Mouse (Mus musculus): ENCODE results near the gene Icam1.
"Not testable (repeated sequence)": the region's sequence is repeated elsewhere in the genome, so short reads cannot be mapped to it uniquely, and the experiment has no call there.

The Icam1 gene

DNA sequence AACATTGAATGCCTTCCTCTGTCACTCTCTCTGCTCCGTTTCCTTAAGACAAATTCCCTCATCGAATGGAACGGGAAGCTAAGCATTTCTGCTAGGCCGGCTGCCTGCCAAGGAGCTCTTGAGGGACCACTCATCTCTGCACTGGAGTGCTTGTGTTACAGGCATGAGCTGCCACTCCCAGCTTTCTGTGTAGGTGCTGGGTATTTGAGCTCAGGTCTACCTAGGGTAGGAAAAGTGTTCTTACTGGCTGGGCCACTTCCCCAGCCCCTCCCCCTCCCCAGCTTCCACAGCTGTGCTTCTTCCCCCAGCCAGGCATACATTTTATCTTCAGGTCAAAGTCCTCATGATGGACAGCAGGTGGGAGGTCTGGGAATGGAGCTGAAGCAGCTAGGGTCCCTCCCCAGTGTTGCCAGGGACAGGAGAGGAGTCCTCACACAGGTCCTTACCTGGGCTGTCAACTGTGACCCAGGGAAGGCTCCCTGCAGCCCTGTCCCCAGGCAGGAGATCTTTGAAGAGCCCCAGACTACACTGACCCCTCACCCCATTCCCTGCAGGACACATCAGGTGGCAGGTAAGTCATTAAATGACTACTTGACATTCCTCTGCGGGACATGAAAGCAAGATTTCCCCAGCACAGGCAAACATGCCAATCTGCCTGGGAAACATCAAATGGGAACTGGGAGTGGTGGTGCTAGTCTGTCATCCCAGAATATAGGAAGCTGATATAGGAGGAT lies 22.5 kb upstream of the Icam1 start:
- DNase-seq (ENCODE audit: low spot score), result no peak

DNA sequence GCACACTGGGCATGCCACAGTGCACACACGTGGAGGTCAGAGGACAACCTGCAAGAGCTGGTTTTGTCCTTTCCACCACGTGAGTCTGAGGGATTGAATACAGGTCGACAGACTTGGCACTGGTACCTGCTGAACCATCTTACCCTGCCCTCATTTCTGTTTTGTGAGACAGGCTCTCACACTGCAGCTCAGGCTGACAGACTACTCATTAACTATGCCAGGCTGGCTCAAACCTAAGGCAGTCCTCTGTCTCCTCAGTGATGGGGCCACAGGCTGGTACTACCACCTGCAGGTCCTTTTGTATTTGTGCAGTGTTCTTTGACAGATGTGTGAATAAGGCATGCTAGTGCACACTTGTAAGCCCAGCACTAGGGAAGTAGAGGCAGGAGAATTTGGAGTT lies 20.7 kb upstream of the Icam1 start:
- no peak for DNase-seq (ENCODE audit: low spot score)

DNA sequence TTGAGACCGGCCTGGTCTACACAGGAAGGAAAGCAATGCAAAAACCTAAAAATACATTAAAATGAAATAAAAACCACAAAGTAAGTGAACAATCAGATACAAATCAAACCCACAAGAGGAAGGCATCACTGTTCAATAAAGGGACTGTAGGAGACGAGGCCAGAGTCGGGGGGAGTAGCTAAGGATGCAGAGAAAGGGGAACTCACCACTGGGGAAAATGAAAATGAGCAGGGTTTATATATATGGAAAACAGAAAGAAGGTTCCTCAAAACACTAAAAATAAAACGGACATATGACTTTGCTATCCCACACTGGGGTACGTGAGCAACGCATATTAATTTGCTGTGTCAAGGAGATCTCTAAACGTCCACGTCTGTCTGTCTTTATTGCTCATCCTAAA lies 18.7 kb upstream of the Icam1 start:
- DNase-seq (ENCODE audit: low spot score), result no peak

DNA sequence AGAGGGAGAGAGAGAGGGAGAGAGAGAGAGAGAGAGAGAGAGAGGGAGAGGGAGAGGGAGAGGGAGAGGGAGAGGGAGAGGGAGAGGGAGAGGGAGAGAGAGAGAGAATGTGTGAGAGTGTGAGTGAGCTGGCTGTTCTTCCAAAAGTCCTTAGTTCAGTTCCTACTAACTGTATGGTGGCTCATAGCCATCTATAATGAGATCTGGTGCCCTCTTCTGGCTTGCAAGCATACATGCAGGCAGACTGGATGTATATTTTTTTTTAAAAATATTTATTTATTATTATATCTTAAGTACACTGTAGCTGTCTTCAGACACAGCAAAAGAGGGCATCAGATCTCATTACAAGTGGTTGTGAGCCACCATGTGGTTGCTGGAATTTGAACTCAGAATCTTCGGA lies 17.4 kb upstream of the Icam1 start:
- DNase-seq (ENCODE audit: low spot score), result not testable (repeated sequence)

DNA sequence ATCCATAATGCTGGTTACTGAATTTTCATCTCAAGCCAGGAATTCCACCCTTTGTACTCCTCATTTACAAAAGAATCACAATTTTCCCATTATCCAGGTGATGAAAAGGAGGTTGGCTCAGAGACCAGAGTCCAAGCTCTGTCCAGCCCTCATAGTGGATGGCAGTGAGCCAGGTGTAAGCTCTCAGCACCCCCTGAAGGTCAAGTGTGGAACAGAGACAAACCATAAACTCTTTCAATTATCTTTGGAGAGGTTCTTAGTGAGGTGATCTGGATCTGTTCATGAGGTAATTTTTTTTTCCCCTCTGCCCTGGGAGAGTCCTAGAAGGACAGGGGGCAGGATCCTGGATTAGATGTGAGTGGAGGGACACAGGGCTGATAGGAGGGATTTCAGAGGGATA lies 15.0 kb upstream of the Icam1 start:
- no peak for DNase-seq (ENCODE audit: low spot score)

DNA sequence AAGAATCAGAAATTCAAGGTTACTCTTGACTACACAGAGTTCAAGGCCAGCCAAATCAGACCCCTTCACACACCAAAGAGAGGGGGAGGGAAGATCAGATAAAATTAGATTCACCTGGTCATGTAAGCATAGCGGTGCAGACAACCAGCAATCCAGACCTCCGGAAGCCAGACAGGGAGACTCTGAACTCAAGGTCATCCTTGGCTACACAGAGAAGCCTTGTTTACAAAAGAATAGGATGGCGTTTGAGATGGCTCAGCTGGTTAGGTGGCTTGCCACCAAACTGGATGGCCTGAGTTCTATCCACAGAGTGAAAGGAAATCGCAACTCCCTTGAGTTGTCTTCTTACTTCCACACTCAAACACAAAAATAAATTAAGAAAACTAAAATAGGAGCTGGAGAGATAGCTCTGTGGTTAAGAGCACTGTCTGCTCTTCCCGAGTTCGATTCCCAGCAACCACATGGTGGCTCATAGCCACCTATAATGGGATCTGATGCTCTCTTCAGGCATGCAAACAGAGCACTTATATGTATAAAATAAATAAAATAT lies 14.1 kb upstream of the Icam1 start:
- no peak for DNase-seq (ENCODE audit: low spot score)

DNA sequence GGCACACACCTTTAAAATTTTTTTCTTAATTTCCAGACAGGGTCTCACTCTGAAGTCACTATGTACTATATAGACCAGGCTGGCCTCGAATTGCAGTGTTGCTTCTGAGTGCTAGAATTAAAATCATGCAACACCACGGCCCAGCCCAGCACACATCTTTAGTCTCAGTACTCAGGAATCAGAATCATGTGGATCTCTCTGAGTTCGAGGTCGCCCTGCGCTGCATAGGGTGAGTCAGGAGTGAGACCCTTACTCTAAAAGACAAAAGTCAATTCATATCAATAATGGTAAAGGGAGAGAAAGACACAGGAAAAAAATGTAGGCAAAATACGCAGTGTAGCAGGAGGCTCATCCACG lies 13.5 kb upstream of the Icam1 start:
- no peak for DNase-seq (ENCODE audit: low spot score)

DNA sequence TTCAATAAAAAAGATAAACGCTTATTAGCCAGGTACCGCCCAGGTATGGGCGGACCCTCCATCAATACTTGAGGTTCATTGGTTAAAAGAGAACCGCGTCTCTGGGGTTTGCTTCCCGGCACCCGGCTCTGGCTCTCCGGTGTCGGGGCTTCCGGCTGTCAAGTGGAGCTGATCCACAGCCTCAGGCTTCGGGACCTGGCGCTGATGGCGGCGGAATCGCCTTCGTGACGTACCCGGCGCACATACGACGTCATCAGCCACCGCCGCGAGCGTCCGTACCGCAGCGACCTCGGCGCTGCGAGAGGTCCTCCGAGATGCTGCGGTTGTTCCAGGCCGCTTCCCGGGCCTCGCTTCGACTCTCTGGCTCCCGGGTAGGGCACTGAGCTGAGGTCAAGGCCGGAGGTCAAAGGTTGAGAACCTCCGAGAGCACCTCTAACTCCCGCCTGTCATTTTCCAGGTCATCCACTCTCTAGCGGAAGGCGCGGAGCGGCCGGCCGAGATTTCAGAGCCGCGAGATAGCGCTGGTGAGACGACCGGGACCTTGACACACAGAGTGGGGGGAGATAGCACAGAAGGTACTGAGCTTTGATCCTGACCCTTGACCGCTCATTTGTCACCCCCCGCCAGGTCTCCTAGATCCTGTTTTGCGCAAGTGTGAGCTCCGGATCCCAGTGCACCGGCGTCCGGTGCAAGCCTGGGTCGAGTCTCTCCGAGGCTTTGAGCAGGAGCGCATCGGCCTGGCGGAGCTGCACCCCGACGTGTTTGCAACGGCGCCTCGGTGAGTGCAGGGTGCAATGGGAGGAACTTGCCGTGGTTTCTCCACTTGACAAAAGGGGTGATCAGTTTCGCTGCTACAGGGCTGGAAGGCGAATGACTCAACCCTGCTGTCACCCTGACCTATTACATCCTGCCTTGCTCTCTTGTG lies 12.9 kb upstream of the Icam1 start, which contains the start of gene Mrpl4:
Gene Mrpl4, plus strand, starts transcription at position 112 of the 925 bp plus-strand sequence.
- DNase-seq (ENCODE audit: low spot score), result peak; percentile 82

DNA sequence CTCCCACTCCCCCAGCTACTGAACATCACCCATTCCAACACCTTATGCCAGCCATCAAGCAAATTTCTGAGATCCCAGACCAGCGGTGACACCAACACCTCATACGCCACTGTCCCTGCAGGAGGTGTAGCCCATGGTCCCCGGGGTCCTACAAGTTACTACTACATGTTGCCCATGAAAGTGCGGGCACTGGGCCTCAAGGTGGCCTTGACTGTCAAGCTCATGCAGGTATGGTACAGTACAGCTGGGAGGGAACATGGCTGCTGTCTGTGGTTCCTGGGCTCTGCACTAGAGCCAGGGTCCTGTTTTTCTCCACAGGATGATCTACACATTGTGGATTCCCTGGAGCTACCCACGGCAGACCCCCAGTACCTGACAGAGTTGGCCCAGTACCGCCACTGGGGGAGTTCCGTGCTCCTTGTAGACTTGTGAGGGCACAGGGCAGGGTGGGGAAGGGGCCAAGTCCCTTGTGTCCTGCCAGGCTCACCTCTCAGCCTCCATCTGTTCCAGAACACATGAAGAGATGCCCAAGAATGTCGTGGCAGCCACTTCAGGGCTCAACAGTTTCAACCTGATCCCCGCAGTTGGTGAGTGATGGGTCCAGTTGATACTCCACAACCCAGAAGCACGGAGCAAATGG lies 8.4 kb upstream of the Icam1 start:
- no peak for DNase-seq (ENCODE audit: low spot score)

DNA sequence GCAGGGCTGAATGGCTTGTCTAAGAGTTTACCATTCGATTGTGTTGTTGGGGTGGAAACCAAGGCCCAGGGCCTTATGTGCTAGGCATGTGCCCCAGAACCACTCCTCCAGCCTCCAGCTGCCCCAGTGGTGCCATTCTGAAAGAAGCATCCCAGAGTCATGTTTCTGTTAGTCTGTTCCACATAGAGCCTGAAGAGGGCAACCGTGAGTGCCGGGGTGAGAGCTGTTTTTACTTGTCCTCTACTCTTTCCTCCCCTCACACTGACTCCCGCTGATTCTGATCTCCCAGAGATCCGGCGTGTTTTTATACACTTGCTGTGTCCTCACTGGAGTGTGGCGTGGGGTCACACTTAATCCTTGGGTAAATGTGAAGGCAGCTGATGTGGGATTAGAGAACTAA lies 7.8 kb upstream of the Icam1 start:
- no peak for DNase-seq (ENCODE audit: low spot score)

DNA sequence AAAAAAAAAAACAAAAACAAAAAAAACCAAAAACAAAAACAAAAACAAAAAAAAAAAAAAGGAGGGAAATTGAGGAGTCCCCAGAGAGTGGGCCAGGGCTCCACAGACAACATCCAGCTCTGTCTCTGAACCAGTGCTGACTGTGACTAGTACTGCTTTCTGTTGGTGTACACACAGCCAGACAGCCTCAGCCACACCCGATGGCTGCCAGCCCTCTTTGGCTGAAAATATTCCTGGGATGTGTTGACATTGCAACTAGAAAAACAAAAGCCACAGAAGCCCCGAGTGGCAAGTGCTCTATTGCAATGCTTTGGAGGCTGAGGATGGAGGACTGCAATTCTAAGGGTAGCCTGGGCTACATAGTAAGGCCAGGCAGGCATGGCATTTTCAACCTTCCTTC lies 5.4 kb upstream of the Icam1 start:
- no peak for DNase-seq (ENCODE audit: low spot score)

DNA sequence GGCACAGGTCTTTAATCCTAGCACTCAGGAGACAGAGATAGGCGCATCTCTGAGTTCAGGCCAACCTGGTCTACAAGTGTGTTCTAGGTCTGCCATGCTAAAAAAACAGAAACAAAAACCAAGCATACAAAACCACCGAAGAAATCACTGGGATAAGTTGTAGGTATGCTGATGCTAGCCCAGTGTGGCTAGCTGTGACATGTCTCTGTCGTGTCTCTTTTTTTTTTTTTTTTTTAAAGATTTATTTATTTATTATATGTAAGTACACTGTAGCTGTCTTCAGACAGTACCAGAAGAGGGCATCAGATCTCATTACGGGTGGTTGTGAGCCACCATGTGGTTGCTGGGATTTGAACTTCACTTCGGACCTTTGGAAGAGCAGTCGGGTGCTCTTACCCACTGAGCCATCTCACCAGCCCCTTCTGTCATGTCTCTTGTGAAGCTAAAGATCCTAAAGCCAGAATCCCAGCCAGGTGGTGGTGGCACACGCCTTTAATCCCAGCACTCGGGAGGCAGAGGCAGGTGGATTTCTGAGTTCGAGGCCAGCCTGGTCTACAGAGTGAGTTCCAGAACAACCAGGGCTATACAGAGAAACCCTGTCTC lies 4.7 kb upstream of the Icam1 start:
- DNase-seq (ENCODE audit: low spot score), result not testable (repeated sequence)

DNA sequence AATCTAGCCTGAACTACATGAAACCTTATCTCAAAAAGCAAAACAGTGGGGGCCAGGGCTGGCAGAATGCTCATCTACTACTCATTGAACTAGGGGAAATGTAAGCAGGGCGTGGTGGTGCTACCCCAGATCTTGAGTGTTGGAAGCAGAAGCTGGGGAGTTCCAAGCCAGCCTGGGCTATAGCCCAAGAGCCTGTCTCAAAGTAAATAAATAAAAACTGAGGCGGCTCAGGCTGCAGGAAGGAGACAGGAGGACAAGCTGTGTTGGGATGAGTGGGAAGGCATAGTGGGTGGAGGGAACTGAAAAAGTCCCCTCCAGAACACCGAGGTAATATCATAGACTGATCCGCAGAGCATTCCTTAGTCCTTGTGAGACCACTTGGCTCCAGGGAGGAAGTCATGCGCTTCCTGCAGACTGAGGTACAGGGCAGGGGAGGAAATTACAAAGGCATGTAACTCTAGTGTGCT lies 3.9 kb upstream of the Icam1 start:
- no peak for DNase-seq (ENCODE audit: low spot score)

DNA sequence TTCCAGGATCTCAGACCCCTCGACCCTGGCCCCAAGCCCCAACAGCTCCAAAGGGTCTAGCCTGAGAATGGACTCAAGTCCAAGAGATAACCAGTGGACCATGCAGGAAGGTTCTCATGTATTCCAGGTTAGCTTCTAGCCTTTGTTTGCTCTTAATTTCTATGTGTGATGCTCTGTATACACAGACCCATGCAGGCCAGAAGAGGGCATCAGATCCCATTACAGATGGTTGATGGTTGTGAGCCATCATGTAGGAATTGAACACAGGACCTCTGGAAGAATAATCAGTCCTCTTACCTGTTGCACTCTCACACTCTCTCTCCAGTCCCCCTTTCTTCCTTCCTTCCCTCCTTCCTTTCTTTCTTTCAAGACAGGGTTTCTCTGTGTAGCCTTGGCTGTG lies 3.4 kb upstream of the Icam1 start:
- DNase-seq (ENCODE audit: low spot score), result no peak

DNA sequence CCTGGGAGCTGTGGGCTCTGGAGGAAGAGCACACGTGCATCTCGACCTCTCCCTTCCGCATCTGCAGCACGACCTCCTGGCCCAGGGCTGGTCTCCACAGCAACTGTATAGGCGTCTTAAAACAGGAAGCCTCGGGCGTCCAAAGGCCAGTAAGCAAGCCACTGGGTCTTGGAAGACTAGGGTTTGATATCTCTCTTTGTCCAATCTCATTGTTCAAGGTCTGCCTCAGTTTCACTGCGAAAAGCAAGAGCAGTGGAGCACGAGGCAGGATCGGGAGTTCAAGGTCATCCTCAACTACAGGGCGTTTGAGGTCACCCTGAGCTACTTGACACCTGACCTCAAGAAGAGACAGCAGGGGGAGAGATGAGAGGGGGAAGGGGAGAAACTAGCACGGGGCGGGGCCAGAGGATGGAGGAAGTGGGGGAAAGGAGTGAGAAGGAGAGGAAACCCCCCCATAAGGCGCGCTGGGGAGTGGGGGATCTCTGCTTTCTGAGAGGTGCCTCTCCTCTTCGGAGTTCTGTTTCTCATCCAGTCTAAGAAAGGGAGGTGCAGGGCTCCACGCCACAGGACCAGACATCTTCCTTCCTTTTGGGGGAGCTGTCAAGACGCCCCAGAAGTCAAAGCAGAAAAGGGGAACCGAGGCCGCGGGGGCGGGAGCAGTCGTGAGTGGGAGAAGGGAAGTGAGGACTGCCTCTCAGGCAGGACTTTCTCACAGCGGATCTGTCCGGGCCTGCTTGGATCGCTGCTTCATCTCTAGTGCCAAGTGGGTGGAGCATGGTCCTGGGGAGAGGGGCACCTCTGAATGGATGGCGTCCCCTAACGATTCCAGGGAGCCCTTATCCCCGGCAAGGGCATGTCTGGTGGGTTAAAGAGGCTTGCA lies 854 bp upstream of the Icam1 start:
- DNase-seq (ENCODE audit: low spot score), result peak; percentile 61

DNA sequence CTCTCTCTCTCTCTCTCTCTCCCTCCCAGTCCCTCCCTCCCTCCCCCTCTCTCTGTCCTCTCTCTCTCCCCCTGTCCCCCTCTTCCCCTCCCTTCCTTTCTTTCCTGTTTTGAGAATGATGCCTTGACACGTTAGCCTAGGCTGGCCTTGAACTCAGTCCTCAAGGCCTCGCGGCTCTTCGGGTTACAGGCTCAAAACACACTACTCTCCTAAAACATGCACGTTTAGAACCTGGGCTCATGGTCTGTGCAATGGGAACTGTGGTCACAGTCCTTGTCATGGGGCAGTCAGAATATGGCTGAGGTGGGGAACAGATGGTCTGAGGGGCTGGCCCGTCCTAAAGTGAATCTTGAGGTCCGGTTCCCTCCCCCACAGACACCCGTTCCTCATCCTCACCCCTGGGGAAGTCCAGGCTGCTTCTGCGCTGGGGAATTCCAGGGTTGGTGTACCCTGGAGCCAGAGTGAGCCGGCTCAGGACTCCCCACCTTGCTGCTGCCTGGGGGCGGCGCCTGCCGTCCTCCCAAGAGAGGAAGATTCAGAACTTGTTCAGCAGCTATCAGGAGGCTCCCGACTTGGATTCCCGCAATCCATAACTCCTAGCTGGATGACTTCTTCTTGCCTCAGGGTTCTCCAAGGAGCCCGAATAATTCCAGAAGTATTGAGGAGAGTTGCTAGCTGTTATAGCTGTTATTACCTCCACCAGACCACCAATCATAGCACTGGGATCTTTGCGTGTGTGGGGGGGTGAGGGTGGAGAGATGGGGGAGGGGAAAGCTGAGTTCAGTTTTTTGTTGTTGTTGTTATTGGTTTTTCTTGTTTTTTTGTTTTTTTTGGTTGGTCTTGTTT lies 769 bp downstream of the Icam1 start:
- no peak for DNase-seq (ENCODE audit: low spot score)

DNA sequence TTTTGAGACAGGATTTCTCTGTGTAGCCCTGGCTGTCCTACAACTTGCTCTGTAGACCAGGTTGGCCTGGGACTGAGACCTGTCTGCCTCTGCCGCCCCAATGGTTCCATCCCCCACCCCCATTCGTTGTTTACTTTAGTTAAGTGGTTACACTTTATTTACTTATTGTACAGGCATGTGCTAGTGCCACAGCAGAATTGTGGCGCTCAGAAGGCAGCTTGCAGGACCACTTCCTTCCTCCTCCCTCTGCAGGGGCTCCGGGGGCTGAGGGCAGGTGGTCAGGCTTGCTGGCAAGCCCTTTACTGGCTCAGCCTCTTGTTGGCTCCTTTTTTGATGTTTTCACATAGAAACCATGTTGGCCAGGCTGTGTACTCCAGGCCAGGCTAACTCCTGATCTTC lies 1.4 kb downstream of the Icam1 start:
- no peak for DNase-seq (ENCODE audit: low spot score)

DNA sequence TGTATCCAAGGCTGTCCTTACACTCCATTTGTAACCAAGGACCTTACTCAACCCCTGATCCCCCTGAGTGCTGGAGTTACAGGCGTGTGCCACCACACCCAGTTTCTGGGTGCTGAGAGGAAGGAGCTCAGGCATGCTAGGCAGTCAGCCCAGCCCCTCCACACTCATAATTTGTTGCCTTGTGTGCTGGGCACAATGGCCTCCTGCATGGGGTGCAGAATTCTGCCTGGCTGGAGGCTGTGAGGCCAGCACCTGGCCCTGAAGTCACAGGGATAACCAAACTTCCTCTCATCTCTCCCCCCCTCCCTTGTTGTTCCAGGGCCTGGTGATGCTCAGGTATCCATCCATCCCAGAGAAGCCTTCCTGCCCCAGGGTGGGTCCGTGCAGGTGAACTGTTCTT lies 2.8 kb downstream of the Icam1 start:
- no peak for DNase-seq (ENCODE audit: low spot score)

DNA sequence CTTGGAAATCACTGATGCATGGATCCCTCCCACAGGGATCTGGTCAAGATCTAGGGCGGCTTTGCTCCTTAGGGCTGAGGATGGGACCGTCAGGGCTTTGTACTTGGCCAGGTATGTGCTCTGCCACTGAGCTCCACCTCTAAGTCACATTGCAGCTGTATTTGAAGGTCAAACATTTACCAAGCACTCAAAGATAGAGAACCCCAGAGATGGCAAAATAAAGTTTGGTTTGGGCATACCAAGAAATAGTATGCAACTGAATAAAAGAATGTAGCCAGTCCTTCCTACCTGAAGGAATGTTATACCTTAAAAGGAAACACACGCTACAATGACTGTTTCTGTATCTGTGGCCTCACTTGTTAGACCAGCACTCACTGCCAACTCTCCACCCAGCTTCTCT lies 5.6 kb downstream of the Icam1 start:
- DNase-seq (ENCODE audit: low spot score), result no peak

DNA sequence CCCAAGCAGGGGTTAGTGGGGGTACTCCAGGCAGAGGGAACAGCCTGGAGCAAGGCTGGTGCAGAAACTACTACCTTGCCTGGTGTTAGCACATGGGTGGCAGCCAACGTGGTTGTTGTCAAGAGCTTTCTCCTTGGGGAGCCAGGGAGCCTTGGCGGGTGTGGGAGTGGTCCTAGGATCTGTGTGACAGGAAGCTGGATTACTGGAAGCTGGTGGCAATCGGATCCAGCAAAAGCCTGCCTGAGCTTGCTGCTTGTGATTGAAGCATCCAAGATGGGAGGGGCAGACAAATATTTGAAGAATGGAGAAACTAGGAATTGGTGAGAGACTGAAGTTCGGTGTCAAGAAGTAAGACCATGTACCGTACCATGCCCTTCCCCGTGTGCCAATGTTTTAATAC lies 6.5 kb downstream of the Icam1 start:
- no peak for DNase-seq (ENCODE audit: low spot score)

Measured in urinary bladder, postnatal 25 days (tissue).